9 mouse cellular contexts compared by ENCODE assay signal in the genomic region with DNA sequence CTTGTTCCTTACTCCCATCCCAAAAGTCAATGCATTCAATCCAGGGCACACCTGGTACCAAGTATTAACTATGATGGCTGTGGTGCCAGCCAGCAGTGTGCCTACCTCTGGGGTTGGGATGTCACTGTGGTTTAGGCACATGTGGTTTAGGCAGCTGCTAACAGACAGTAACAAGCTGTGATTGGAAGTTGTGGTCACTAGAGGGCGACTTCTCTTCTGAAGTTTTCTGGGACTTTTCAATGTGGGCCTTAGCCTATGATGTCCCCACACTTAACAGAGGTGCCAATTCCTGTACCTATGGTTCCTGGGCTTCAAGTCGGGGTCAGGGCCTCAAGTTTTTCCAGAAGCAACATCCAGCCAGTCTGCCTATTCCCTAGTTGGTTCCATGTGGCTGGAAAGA. TPM values are rescaled to one million over a fixed set of nuclear protein-coding genes. Genes with fewer than 3 reads are reported as not detected.
DNase-seq lines count a peak whose midpoint lies in the region; ATAC-seq and TF ChIP-seq lines count a peak whose summit lies in the region.
"Had no signal": no experiment of that assay in that cellular context is flagged by ENCODE, and none has a peak within 500 bp of the region (broad histone marks: within the 10 kb centered on the region; RNA-seq: fewer than 3 reads in every experiment).

No protein-coding gene starts in this region.

- no peaks in the 10 kb centered on the region for H3K4me1 ChIP-seq in kidney, adult 2 months (ENCODE audit: control insufficient read depth, insufficient read depth, low read length)
- H3K4me1 ChIP-seq in kidney, embryonic 15.5 days = peaks cover 23% of the 10 kb centered on the region

- H3K27me3 ChIP-seq in kidney, adult 2 months (replicated peaks; ENCODE audit: control insufficient read depth, insufficient read depth, low read length) = no peaks in the 10 kb centered on the region
- no peaks in the 10 kb centered on the region for H3K27me3 ChIP-seq in kidney, embryonic 15.5 days

- H3K36me3 ChIP-seq in kidney, adult 2 months (ENCODE audit: control insufficient read depth, insufficient read depth, low read length) = no peaks in the 10 kb centered on the region
- no peaks in the 10 kb centered on the region for H3K36me3 ChIP-seq in kidney, embryonic 15.5 days

- peak; percentile 63 for DNase-seq in adrenal gland, postnatal 14 days
- DNase-seq in adrenal gland, adult 18-20 months (ENCODE audit: low spot score in 2 of 2) = no peak
- peak; percentile 49 for DNase-seq in kidney, adult 2 months
- DNase-seq in T-cell, adult 2 months (ENCODE audit: low spot score) = peak; percentile 27

- TF ChIP-seq POLR2A in kidney, adult 2 months (IDR thresholded peaks at IDR 0.05; ENCODE audit: low read depth, low read length) = no peak

- 11% methylated on average over 2 of the region's 2 CpGs for WGBS in kidney, adult 2 months
- WGBS in kidney, embryonic 15.5 days = 3% methylated on average over 2 of the region's 2 CpGs

- no peak overlapping the region for H3K27ac ChIP-seq in kidney, adult 2 months (ENCODE audit: insufficient read depth, low read depth, low read length)
- H3K27ac ChIP-seq in kidney, embryonic 15.5 days = no peak overlapping the region
- H3K27ac ChIP-seq: macrophage had no signal

- peak; percentile 56 for TF ChIP-seq CTCF in kidney, adult 2 months (conservative IDR thresholded peaks at IDR 0.05; ENCODE audit: insufficient read depth, insufficient read length, low read depth, low read length)

- no peak overlapping the region for H3K4me2 ChIP-seq in kidney, embryonic 15.5 days

- no peak overlapping the region for H3K9ac ChIP-seq in kidney, embryonic 15.5 days

- no peaks in the 10 kb centered on the region for H3K9me3 ChIP-seq in kidney, embryonic 15.5 days (replicated peaks)

- ATAC-seq in kidney, embryonic 15.5 days (replicated peaks; ENCODE audit: low FRiP score) = no peak
- ATAC-seq in inflammation-experienced regulatory T-cells, adult 6 months = peak; percentile 32
- peak; percentile 63 for ATAC-seq in megakaryocyte progenitor cell, adult 5-6 weeks (replicated peaks; ENCODE audit: poor library complexity)
- no peak for ATAC-seq in erythroid progenitor cell, adult 5-6 weeks (replicated peaks; ENCODE audit: low FRiP score, poor library complexity, severe bottlenecking)

- H3K4me3 ChIP-seq in kidney, adult 2 months (ENCODE audit: insufficient read depth, low read depth, low read length) = no peak overlapping the region
- H3K4me3 ChIP-seq in kidney, embryonic 15.5 days (replicated peaks) = no peak overlapping the region

RNA-seq across cellular contexts. Expression of a gene that starts 45.0 kb away (rescaled TPM):
- total RNA-seq in adrenal gland, postnatal 14 days (2021) = 4.4 and 6.1 TPM in 2 replicates
- total RNA-seq in adrenal gland, adult 18-20 months (2021) = 1 to 10 TPM; 3.2 to 6.0 TPM
- polyA plus RNA-seq in kidney, adult 2 months (2012; rRNA removed) = 24.0 and 27.5 TPM in 2 replicates
- 5.8 and 6.5 TPM in 2 replicates for polyA plus RNA-seq in kidney, embryonic 15.5 days (2015; fragmentation: Nextera tagmentation; extraction: Ambion mirVana)
- polyA plus RNA-seq in inflammation-experienced regulatory T-cells, adult 6 months (2017; shearing (Covaris generic)) = under 1 TPM in 2 of 3 experiments, not detected in 1; 0.19 to 0.42 TPM
- total RNA-seq in megakaryocyte progenitor cell, adult 5-6 weeks (2015) = not detected in 2 replicates
- not detected in 2 replicates for total RNA-seq in megakaryocyte progenitor cell, adult 5-6 weeks (2017)
- total RNA-seq in erythroid progenitor cell, adult 5-6 weeks (2015; ENCODE audit: low replicate concordance) = not detected in 2 replicates
- total RNA-seq in erythroid progenitor cell, adult 5-6 weeks (2017; ENCODE audit: low replicate concordance) = not detected in 2 replicates

RNA-seq across cellular contexts. Expression of a gene that starts 56.7 kb away (rescaled TPM):
- 0.59 and 0.68 TPM in 2 replicates for total RNA-seq in adrenal gland, postnatal 14 days (2021)
- total RNA-seq in adrenal gland, adult 18-20 months (2021) = under 1 TPM; 0.30 to 0.38 TPM
- 0.03 TPM in 2 replicates for polyA plus RNA-seq in kidney, adult 2 months (2012; rRNA removed)
- 7.1 and 8.2 TPM in 2 replicates for polyA plus RNA-seq in kidney, embryonic 15.5 days (2015; fragmentation: Nextera tagmentation; extraction: Ambion mirVana)
- under 1 TPM in 1 of 3 experiments, not detected in 2; 0.68 TPM for polyA plus RNA-seq in inflammation-experienced regulatory T-cells, adult 6 months (2017; shearing (Covaris generic))
- not detected in 2 replicates for total RNA-seq in megakaryocyte progenitor cell, adult 5-6 weeks (2015)
- not detected in 2 replicates for total RNA-seq in megakaryocyte progenitor cell, adult 5-6 weeks (2017)
- not detected in 2 replicates for total RNA-seq in erythroid progenitor cell, adult 5-6 weeks (2015; ENCODE audit: low replicate concordance)
- total RNA-seq in erythroid progenitor cell, adult 5-6 weeks (2017; ENCODE audit: low replicate concordance) = not detected in 2 replicates
- polyA plus RNA-seq: macrophage had no signal

Comparison
In these comparisons a context has a peak if more than half of its experiments do, and no peak if none do; other contexts are left out.
1. DNase-seq: peak in adrenal gland, postnatal 14 days (single experiment), kidney, adult 2 months (single experiment) and T-cell, adult 2 months (single experiment); none in adrenal gland, adult 18-20 months (0 of 2).
2. ATAC-seq: peak in inflammation-experienced regulatory T-cells, adult 6 months (single experiment) and megakaryocyte progenitor cell, adult 5-6 weeks (single experiment); none in kidney, embryonic 15.5 days (single experiment) and erythroid progenitor cell, adult 5-6 weeks (single experiment).